Mouse (Mus musculus) layer of hippocampus, adult 9-10 months (tissue): Measurements from ENCODE around the gene Dennd1a.
"Not testable (repeated sequence)": the region's sequence is repeated elsewhere in the genome, so short reads cannot be mapped to it uniquely, and the experiment has no call there.

Experiments used
- DNase-seq: peaks from one replicate; pipeline ENCODE4 v3.0.0; 2022; ENCODE audit warnings: low spot score

Gene Dennd1a

DNA sequence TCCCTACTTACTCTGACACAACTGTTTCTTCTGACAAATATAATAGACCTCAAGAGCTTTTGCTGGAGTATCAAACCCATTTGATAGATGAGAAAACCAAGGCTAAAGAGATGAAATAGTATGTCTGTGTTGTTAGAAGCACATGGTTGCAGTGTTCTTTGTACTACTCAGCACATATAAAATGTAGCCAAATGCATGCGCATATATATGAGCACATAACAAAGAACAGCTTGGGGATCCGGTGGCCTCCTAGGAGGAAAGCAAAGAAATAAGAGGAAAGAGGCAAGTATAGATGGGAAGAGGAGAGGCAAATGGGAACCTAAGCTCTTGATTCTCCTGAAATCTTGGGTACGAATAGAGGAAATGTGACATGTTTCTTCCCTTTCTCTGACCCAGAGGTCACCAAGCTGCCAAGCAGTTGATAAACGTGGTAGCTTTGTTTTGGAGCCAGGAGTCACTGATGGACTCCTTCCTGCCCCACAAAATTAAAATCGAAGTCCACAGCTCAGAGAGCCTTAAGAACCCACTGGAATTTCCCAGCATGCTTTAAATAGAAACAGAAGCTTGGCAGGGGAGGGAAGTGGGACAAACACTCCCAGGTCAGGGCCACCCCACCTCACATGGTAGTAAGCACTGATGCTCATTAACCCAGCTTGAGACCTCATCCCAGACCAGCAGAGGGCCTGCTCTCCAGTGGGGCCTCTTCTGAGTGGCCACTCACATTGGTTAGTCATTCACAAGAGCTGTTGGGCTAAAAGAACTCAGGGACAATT is 317.3 kb downstream of the Dennd1a start:
- DNase-seq, result no peak

- no peak for DNase-seq
Observed at GRCm38 (mm10) chr2:37964534-37964933, 322.7 kb downstream of the Dennd1a start.

DNA sequence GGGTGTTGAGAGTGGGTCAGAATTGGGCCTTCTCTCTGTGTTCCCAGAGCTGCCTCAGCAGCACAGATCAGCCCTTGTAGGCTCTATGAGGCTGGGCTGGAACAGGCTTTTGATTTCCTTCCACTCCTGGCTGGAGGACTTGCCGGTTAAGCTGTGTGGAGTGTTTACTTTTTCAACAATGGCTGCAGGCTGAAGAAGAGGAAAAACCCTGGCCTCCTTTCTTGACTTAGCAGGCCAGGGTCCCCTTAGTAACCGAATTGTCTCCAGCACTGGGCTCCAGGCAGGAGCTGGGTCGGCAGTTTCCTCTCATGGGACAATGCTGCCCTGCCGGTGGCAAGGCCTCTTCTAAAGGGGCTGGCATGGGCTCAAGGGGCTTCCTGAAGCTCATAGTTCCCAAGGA is 323.8 kb downstream of the Dennd1a start:
- DNase-seq, result no peak

GRCm38 (mm10) chr2:37948424-37948823 is 338.8 kb downstream of the Dennd1a start:
- DNase-seq, result no peak

DNA sequence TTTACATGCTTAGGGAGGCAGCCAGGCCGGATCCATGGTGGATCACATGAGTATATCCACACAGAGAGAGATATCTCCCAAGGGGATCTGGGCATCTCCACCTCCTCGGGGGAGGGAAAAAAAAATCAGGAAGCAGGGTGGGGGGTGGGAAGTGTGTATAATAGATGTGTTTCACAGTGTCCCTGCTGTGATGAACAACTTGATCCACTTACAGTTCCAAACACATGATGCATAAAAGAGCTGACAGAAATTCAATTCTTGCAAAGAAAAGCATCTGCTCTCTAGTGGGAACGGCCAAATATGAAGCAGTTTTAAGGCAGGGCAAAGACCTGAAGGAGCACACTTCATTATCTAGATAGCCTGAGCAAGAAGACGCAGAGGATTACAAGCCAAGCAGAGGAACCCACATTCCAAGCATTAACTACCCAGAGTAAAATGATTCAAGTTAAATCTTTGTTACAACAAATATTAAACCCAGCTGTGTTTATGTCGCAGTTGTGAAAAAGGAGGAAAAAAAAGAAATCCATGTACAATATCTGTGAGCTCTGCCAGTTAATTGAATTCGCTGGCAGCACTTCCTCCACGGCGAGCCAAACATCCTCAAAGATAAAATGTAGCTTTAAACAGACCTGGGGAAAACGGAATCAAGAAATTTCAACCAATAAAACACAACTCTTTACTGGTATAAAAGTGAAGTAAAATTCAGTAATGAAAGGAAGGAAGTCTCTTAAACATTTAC is 341.4 kb downstream of the Dennd1a start:
- peak; percentile 36 for DNase-seq

DNA sequence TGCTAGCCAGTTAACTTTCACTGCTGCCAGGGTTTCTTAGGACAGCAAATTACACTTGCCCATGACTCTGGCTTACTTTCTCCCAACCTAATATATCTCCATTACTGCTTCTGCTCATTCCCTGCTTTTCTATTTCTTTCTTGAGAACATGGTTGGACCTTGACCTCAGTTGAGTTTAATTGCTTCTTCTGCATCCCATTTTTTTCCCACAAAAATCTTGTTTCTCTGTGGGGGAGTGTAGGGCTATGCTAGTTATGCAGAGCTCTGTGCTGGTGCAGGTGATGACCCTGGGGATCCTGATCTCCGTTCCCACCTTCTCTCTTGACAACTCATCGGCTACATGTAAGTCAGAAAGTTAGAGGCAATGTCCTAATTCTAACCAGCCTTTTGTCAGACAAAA is 344.3 kb downstream of the Dennd1a start:
- no peak for DNase-seq

- DNase-seq, result no peak
Observed at GRCm38 (mm10) chr2:37941741-37942140, 345.4 kb downstream of the Dennd1a start.

DNA sequence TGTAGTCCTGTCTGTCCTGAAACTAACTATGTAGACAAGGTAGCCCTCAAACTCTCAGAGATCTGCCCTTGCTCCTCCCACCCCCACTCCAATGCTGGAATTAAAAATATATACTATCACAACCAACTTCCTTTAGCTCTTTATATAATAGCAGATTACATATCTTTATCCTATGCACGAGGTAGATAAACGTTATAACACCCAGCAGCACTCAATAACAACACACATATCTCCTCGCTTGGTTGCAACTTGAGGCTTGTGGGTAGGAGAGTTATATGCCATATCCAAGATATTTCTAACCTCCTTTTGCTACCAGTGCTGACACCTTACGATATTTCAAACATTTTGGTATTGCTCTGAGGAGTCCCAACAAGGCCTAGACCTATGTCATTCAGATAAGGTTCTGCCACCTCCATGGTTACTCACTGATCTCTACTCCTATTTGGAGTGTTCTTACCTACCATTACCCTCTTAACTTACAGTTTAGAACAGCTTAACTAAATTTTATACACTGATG is 346.3 kb downstream of the Dennd1a start:
- no peak for DNase-seq

DNA sequence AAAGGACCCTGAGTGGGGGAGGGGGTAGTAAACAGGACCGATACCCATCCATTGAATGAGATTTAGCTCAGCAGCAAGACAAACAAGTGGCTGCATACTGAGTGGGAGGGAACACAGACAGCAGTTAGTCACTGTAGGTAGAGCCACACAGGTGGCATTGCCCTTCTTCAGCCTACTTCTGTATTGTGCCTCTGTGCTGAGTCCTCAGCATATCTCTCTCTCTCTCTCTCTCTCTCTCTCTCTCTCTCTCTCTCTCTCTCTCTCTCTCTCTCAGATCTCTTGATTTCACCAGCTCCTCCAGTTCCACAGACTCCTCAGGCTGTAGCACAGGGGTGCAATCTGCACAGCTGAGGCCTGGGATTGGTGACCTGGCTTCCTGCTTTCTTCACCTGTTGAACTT is 347.2 kb downstream of the Dennd1a start:
- DNase-seq, result no peak

- DNase-seq, result not testable (repeated sequence)
Observed at GRCm38 (mm10) chr2:37936922-37937321, 350.3 kb downstream of the Dennd1a start.

DNA sequence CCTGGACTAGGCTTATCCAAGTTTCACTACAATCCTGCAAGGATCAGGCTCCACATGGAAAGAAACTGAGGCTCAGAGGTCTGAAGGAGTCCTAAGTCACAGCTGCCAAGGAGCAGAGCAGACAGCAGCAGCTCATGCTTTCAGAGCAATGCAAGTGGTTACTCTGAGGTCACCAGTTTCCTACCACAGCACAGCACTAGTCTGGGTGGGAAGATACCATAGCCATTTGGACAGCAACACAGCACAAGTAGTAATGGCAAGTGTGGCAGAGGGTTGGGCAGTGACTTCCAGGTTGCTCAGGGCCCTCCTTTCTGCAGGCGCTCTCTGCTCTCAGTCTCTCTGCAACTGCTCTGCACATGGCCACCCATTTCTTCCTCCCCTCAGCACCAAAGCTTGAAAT is 354.9 kb downstream of the Dennd1a start:
- no peak for DNase-seq

- DNase-seq, result no peak
Observed at GRCm38 (mm10) chr2:37931018-37931930, 355.9 kb downstream of the Dennd1a start.

DNA sequence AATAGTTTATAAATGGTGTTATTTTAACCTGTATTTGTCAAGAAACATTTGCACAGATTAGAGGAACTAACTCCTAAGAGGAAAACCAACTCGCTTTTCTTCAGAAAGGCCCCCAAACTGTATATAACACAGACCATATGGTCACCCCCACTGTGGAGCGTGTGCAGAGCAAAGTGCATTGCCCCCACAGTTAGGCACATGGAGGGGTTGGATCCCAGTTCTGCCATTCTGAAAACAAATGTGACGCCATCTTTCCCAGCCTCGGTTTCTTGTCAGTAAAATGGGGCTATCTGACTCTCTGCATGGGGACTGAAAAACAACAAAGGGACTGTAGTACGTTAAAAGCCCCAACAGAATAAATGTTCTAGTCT is 361.1 kb downstream of the Dennd1a start:
- no peak for DNase-seq

GRCm38 (mm10) chr2:37925413-37926132 is 361.6 kb downstream of the Dennd1a start:
- no peak for DNase-seq

- no peak for DNase-seq
Observed at GRCm38 (mm10) chr2:37908721-37909506, 378.3 kb downstream of the Dennd1a start.

GRCm38 (mm10) chr2:37908296-37908695 is 378.9 kb downstream of the Dennd1a start:
- no peak for DNase-seq

DNA sequence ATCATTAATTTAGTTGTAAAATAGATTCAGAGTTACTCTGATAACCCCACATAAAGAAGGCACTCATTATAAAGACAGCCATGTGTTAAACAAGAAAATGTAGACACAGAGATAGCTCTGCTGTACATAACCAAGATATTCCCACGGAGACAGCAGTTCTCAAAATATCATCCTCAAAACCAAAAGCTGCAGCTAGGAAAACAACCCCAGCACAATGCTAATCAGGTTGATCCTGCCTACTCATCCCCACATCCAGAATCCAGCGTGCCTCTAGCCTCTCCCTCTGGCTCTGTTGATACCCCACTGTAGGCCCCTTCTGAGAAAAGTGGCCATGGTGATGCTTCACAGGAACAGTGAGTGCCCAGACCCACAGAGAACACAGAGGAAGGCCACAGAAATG is 380.9 kb downstream of the Dennd1a start:
- DNase-seq, result no peak

- no peak for DNase-seq
Observed at GRCm38 (mm10) chr2:37903286-37903685, 383.9 kb downstream of the Dennd1a start.

GRCm38 (mm10) chr2:37883214-37883613 is 404.0 kb downstream of the Dennd1a start:
- DNase-seq, result no peak

GRCm38 (mm10) chr2:37881262-37881913 is 405.8 kb downstream of the Dennd1a start:
- no peak for DNase-seq
